Mouse (Mus musculus) heart, adult 2 months (tissue): ENCODE data around the gene Vps45.
"Not testable (repeated sequence)": the region's sequence is repeated elsewhere in the genome, so short reads cannot be mapped to it uniquely, and the experiment has no call there.

Experiments used
- CTCF ChIP-seq: fragments of 200-600 bp; IDR thresholded peaks from 2 replicates; pipeline ENCODE4 v1.8.1; 2022; ENCODE audit warnings: antibody characterized with exemption, mild to moderate bottlenecking, moderate library complexity
- EP300 ChIP-seq: fragments of 200-500 bp; IDR thresholded peaks from 2 replicates; pipeline ENCODE4 v1.6.1; 2011; ENCODE audit warnings: low read depth, low read length, control low read depth; ENCODE audit not compliant: insufficient read depth
- POLR2A ChIP-seq: fragments of 200-500 bp; IDR thresholded peaks from 2 replicates; pipeline ENCODE4 v1.6.1; 2011; ENCODE audit warnings: mild to moderate bottlenecking, low read depth, low read length, control low read depth; ENCODE audit not compliant: insufficient read depth

DNA sequence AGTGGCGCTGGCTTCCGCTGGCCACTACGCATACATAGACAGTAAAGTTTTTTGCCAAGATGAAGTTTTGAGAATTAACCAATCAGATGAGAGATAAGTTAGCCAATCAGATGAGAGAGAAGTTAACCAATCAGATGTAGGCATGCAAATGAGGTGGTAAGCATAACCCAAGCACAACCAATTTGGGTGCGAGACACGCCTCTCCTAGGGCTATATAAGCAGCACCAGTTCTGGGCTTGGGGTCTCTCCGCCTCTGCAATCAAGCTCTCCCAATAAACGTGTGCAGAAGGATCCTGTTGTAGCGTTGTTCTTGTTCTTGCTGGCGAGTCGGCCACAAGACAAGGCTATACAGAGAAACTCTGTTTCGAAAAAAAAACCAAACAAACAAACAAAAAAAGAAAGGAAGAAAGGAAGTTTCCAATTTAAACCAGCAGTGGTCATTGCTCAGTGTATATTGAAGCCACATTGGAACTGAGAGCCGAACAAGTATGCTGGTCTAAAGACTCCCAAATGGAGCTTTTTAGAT lies 103.6 kb downstream of the Vps45 start:
- not testable (repeated sequence) for TF ChIP-seq POLR2A, CTCF, EP300
